Mouse (Mus musculus): ENCODE results near the gene Rab31. TPM values are rescaled to one million over a fixed set of nuclear protein-coding genes. Genes with fewer than 3 reads are reported as not detected.

The Rab31 gene
- 2.8 and 3.2 TPM in 2 replicates for total RNA-seq (2012; rRNA removed)
- total RNA-seq (2014; rRNA removed), result 0.82 and 1.2 TPM in 2 replicates
- 0.48 and 0.79 TPM in 2 replicates for polyA plus RNA-seq (2012; ENCODE audit: insufficient read length, low read depth)

- Histone ChIP-seq H3K9me3 (replicated peaks; ENCODE audit: low read length) (no peaks in the 10 kb centered on the region), H3K27ac (ENCODE audit: insufficient read depth, low read depth) (no peak within 1 kb of the TSS), H3K36me3 (replicated peaks in 1 of 2; ENCODE audit: control insufficient read depth in 1 of 2, insufficient read depth in 1 of 2, low read length in 1 of 2) (no peaks in the 10 kb centered on the region), H3K4me3 (replicated peaks in 1 of 3; ENCODE audit: low read depth in 2 of 3, low read length in 2 of 3, poor library complexity in 1 of 3) (peak within 1 kb of the TSS; percentile 13 to 66 (median 37)), H3K4me1 (ENCODE audit: control insufficient read depth in 1 of 2, insufficient read depth in 2 of 2) (peaks cover 8 to 18% of the 10 kb centered on the region in 2 experiments; a peak in 3 of 4 replicates), H3K27me3 (replicated peaks) (no peaks in the 10 kb centered on the region), H3K4me2 (ENCODE audit: insufficient read depth, low read depth, poor library complexity, severe bottlenecking) (peak within 1 kb of the TSS; percentile 76), H3K79me2 (replicated peaks; ENCODE audit: control insufficient read depth, extremely low read depth, insufficient read depth, poor library complexity, severe bottlenecking) (no peaks in the 10 kb centered on the region), H3K9ac (ENCODE audit: insufficient read depth, low read depth) (peak within 1 kb of the TSS; percentile 64)
- in situ Hi-C loops (cut with MboI; ENCODE audit: low pct_ligation_motif_present, low pct_unique_long_range_greater_than_20kb, low sequenced_read_pairs), result no loop called here
- no peak for DNase-seq (ENCODE audit: extremely low read depth)
- dilution Hi-C loops (cut with MboI; ENCODE audit: extremely low pct_ligation_motif_present, extremely low pct_unique_long_range_greater_than_20kb, low sequenced_read_pairs), result no loop called here
- TF ChIP-seq MAX (IDR thresholded peaks at IDR 0.05; ENCODE audit: low read length) (peak; percentile 80; the same call in 1 of the 2 replicates), ELF1 (IDR thresholded peaks at IDR 0.05; ENCODE audit: low read depth, low read length) (peak; percentile 18; the same call in 1 of the 2 replicates), UBTF (IDR thresholded peaks at IDR 0.05; ENCODE audit: low read depth, low read length) (peak; percentile 72), USF1 (IDR thresholded peaks at IDR 0.05; ENCODE audit: low read depth, low read length) (peak; percentile 86), ZMIZ1 (IDR thresholded peaks at IDR 0.05; ENCODE audit: low read depth, low read length) (no peak), BHLHE40 (IDR thresholded peaks at IDR 0.05; ENCODE audit: low read depth, low read length) (peak; percentile 84), USF2 (conservative IDR thresholded peaks at IDR 0.05; ENCODE audit: low read depth, low read length) (peak; percentile 68), E2F4 (IDR thresholded peaks at IDR 0.05; ENCODE audit: insufficient replicate concordance, low read depth, low read length) (no peak), ZC3H11A (IDR thresholded peaks at IDR 0.05; ENCODE audit: low read depth, low read length) (no peak), MEF2A (IDR thresholded peaks at IDR 0.05; ENCODE audit: borderline replicate concordance, low read depth, low read length) (peak; percentile 60; the same call in 1 of the 2 replicates)
Observed at GRCm38 (mm10) chr17:65771951-65772934, at the start of gene Rab31. TSS of gene Rab31 (minus strand) at chr17:65772752.

GRCm38 (mm10) chr17:65820197-65820596 lies 47.6 kb upstream of the Rab31 start:
- dilution Hi-C loops (cut with MboI; ENCODE audit: extremely low pct_ligation_motif_present, extremely low pct_unique_long_range_greater_than_20kb, low sequenced_read_pairs) (no loop called here), in situ Hi-C loops (cut with MboI; ENCODE audit: low pct_ligation_motif_present, low pct_unique_long_range_greater_than_20kb, low sequenced_read_pairs) (no loop called here)
- DNase-seq (ENCODE audit: extremely low read depth), result no peak
- Histone ChIP-seq H3K79me2 (replicated peaks; ENCODE audit: control insufficient read depth, extremely low read depth, insufficient read depth, poor library complexity, severe bottlenecking) (no peaks in the 10 kb centered on the region), H3K9me3 (replicated peaks; ENCODE audit: low read length) (no peaks in the 10 kb centered on the region), H3K9ac (ENCODE audit: insufficient read depth, low read depth) (no peak overlapping the region), H3K27ac (ENCODE audit: insufficient read depth, low read depth) (no peak overlapping the region), H3K27me3 (replicated peaks) (no peaks in the 10 kb centered on the region), H3K4me3 (replicated peaks in 1 of 3; ENCODE audit: low read depth in 2 of 3, low read length in 2 of 3, poor library complexity in 1 of 3) (no peak overlapping the region), H3K36me3 (replicated peaks in 1 of 2; ENCODE audit: control insufficient read depth in 1 of 2, insufficient read depth in 1 of 2, low read length in 1 of 2) (peaks cover 47 to 83% of the 10 kb centered on the region in 2 experiments), H3K4me2 (ENCODE audit: insufficient read depth, low read depth, poor library complexity, severe bottlenecking) (no peak overlapping the region), H3K4me1 (ENCODE audit: control insufficient read depth in 1 of 2, insufficient read depth in 2 of 2) (peaks cover 0 to 6% of the 10 kb centered on the region in 2 experiments; a peak in 1 of 4 replicates)
- no peak for TF ChIP-seq NELFE (IDR thresholded peaks at IDR 0.05; ENCODE audit: low read depth, low read length)

All from CH12.LX (cell line).